Mouse (Mus musculus) MEL (cell line): ENCODE results near the gene D6Ertd527e.

Experiments used
- BHLHE40 ChIP-seq: IDR thresholded peaks from 2 replicates; pipeline ENCODE4 v1.6.1; 2012; ENCODE audit warnings: low read depth, mild to moderate bottlenecking, inconsistent platforms, low read length, improper control_type of control experiment, borderline replicate concordance
- CTCF ChIP-seq, 3 experiments: IDR thresholded peaks in 2 of 3; conservative IDR thresholded peaks in 1 of 3; 2 replicates each; pipeline ENCODE4 v1.5.1; 2011 to 2012; ENCODE audit warnings: low read length in 3 of 3, low read depth in 2 of 3, mild to moderate bottlenecking in 2 of 3, improper control_type of control experiment in 1 of 3, inconsistent platforms in 1 of 3, mixed read lengths in 1 of 3, moderate library complexity in 1 of 3; ENCODE audit not compliant: control insufficient read depth in 1 of 3, insufficient read depth in 1 of 3, poor library complexity in 1 of 3, severe bottlenecking in 1 of 3
- ELF1 ChIP-seq: IDR thresholded peaks from 2 replicates; pipeline ENCODE4 v1.6.1; 2014; ENCODE audit warnings: low read depth, mild to moderate bottlenecking, inconsistent platforms, low read length, improper control_type of control experiment, moderate library complexity
- EP300 ChIP-seq, 2 experiments: IDR thresholded peaks; 2 replicates each; pipeline ENCODE4 v1.6.1; 2011; ENCODE audit warnings: improper control_type of control experiment in 2 of 2, low read length in 2 of 2, low read depth in 1 of 2, mild to moderate bottlenecking in 1 of 2
- GATA1 ChIP-seq: IDR thresholded peaks from 2 replicates; pipeline ENCODE4 v1.6.1; 2011; ENCODE audit warnings: low read depth, low read length, improper control_type of control experiment
- MXI1 ChIP-seq: IDR thresholded peaks from 2 replicates; pipeline ENCODE4 v1.6.1; 2011; ENCODE audit warnings: mild to moderate bottlenecking, low read depth, low read length, improper control_type of control experiment
- POLR2A ChIP-seq, 2 experiments: IDR thresholded peaks; 2 replicates each; pipeline ENCODE4 v1.6.1; 2011 to 2012; ENCODE audit warnings: low read length in 2 of 2, mild to moderate bottlenecking in 2 of 2, control low read depth in 1 of 2, improper control_type of control experiment in 1 of 2, low read depth in 1 of 2, moderate library complexity in 1 of 2; ENCODE audit not compliant: control insufficient read depth in 1 of 2, insufficient read depth in 1 of 2, poor library complexity in 1 of 2

DNA sequence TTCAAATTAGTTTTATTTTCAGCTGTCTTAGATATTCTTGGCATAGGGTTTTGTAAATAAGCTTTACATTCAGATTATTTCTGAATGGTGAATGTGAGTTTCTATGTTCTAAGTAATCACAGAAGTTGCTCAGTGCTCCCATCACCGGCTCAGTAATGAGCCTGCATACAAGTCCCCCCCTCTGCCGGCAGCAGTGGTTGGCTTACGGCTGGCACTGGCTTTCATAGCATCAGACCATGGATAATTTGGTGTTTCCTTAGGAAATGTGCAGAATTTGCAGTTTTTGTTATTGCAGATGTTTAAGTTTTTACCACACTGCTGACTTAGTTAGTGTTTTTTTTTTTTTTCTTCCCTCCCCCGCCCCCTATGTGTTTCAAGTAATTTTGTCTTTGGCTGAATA is 25.1 kb upstream of the D6Ertd527e start:
- no peak for TF ChIP-seq MXI1
- TF ChIP-seq POLR2A (IDR thresholded peaks at IDR 0.05; ENCODE audit: control insufficient read depth in 1 of 2, insufficient read depth in 1 of 2, low read depth in 1 of 2, low read length in 2 of 2, poor library complexity in 1 of 2): no peak
- no peak for TF ChIP-seq GATA1
- no peak for TF ChIP-seq BHLHE40
- TF ChIP-seq ELF1: no peak
- TF ChIP-seq EP300 (IDR thresholded peaks at IDR 0.05; ENCODE audit: low read depth in 1 of 2, low read length in 2 of 2): no peak
- TF ChIP-seq CTCF (IDR thresholded peaks at IDR 0.05 in 2 of 3, conservative IDR thresholded peaks at IDR 0.05 in 1 of 3; ENCODE audit: control insufficient read depth in 1 of 3, insufficient read depth in 1 of 3, low read depth in 2 of 3, low read length in 3 of 3, poor library complexity in 1 of 3, severe bottlenecking in 1 of 3): no peak
